Mouse (Mus musculus): ENCODE measurements around the gene Mtmr14.
A peak's percentile ranks its signal among the peaks of the same experiment; 100 is the strongest.

Mtmr14 gene

GRCm38 (mm10) chr6:113281676-113282075 lies 44.0 kb downstream of the Mtmr14 start:
- no peak for DNase-seq (ENCODE audit: low spot score in 2 of 2)

DNA sequence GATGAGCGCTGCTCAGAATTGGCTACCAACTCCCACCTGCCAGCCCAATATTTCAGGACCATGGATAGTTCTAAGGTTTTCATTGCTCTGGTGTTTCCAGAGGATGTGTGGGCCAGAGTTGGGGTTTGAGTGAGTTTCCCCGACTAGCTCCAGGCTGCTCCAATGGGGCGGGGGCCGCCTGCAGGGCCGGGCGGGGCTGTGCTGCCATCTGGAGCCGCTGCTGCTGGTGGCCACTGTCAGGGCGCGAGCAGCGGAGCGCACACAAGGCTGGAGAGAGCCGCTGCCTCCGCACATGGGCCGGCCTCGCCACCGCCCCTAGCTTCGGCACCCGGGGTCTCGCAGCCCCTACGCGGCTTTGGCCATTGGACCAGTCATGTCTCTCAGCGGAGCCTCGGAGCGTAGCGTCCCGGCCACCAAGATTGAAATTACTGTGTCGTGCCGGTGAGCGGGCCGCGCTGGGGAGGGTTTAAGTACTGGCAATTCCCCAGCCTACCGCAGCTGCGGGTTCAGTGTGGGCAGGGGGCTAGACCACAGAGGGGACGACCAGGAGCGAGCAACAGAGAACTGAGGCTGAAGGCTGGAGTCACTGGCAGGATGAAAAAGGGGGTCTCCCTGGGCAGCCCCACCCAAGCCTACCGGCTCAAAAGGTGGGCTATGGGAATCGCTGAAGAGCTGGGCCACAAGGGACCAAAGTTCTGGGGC lies 44.6 kb downstream of the Mtmr14 start, which contains the start of gene Cpne9:
TSS of gene Cpne9 (plus strand) at position 207 of the 702 bp plus-strand sequence.
- DNase-seq (ENCODE audit: low spot score in 2 of 2) = no peak

DNA sequence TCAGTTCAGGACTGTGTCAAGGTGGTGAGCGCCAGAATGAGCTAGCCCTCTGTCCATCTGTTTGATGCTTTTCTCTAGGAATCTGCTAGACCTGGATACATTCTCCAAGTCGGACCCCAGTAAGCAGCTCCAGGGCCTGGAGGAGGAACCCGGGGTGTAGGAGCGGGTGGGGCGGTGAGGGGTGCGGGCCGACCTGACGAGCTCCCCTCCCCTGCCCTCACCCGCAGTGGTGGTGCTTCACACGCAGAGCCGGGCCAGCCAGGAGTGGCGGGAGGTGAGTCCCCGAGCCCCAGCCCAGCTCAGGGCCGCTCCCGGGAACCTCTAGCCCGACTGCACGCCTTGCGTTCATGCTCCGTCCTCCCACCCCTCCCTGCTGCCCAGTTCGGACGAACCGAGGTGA lies 45.3 kb downstream of the Mtmr14 start:
- DNase-seq (ENCODE audit: low spot score in 2 of 2) = no peak

DNA sequence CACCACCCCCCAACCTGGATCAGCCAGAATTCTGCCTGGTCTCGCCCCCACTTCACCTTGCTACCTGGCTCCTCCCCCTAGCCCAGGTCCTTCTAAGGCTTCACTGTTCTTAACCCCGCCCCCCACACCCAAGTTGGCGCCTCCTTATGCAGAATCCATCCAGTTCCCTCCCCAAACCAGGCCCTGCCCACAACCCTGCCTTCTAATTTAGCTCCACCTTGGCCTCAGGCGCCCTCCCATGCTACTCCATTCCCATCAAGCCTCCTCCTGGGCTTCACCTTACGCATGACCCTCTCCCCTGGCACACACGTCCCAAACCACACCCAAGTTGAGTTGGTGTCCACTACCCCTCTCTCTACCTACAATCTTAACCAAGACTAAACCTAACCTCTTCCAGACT lies 45.9 kb downstream of the Mtmr14 start:
- DNase-seq (ENCODE audit: low spot score in 2 of 2) = no peak

DNA sequence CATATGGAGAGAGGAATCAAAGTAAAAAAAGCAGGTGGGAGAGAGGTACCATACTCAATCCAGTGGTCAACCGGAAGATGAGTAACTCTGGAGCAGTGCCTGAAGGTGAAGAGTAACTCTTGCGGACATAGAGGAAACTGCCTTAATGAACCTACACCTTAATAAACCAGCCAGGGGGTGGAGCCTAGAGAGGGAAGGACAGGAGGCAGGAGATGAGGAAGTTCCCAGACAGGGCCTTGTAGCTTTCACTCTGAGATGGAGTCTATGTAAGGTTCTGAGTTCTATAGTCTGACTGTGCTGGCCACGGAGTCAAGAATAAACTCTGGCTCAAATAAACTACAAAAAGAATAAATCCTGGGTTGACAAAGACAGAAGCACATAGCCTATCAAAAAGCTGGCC lies 47.3 kb downstream of the Mtmr14 start:
- DNase-seq (ENCODE audit: low spot score in 2 of 2) = no peak

- no peak for DNase-seq (ENCODE audit: low spot score in 2 of 2)
Observed at GRCm38 (mm10) chr6:113286316-113286715, 48.7 kb downstream of the Mtmr14 start.

DNA sequence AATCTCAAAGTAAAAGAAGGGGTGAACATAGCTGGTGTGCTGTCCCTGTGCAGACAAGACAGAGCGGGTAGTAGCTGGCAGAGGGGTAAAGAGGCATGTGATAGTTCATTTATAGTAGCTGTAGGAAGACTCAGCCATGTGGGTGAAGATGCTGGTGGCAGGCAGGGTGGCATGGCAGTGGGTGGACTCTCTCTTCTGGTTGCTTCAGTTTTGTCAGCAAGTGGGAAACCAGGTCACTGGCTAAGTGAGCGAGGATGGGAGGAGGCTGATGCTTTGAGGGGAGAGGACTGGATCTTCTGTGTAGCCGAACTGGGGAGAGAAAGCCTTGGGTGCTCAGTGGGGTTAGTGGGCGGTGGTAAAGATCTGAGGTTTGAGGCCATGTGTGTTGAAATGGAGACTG lies 49.6 kb downstream of the Mtmr14 start:
- no peak for DNase-seq (ENCODE audit: low spot score in 2 of 2)

- DNase-seq (ENCODE audit: low spot score in 2 of 2) = no peak
Observed at GRCm38 (mm10) chr6:113289346-113289745, 51.7 kb downstream of the Mtmr14 start.

DNA sequence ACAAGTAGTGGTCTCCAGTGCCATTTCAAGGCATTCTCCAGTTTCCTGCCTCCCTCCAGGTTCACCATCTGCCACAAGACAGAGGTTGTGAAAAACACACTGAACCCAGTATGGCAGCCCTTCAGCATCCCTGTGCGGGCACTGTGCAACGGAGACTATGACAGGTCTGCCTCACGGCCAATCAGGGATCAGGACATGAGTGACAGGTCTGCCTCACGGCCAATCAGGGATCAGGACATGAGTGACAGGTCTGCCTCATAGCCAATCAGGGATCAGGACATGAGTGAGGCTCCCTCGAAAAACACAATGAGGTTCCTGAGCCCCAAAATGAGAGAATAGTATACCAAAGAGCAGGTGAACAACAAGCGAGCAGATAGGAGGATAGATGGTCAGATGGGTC lies 52.7 kb downstream of the Mtmr14 start:
- no peak for DNase-seq (ENCODE audit: low spot score in 2 of 2)

GRCm38 (mm10) chr6:113292938-113293337 lies 55.3 kb downstream of the Mtmr14 start:
- no peak for DNase-seq (ENCODE audit: low spot score in 2 of 2)

GRCm38 (mm10) chr6:113296046-113296445 lies 58.4 kb downstream of the Mtmr14 start:
- DNase-seq (ENCODE audit: low spot score in 2 of 2) = no peak

GRCm38 (mm10) chr6:113296639-113297038 lies 59.0 kb downstream of the Mtmr14 start:
- DNase-seq (ENCODE audit: low spot score in 2 of 2) = no peak

GRCm38 (mm10) chr6:113301350-113301749 lies 63.7 kb downstream of the Mtmr14 start:
- DNase-seq (ENCODE audit: low spot score in 2 of 2) = no peak

DNA sequence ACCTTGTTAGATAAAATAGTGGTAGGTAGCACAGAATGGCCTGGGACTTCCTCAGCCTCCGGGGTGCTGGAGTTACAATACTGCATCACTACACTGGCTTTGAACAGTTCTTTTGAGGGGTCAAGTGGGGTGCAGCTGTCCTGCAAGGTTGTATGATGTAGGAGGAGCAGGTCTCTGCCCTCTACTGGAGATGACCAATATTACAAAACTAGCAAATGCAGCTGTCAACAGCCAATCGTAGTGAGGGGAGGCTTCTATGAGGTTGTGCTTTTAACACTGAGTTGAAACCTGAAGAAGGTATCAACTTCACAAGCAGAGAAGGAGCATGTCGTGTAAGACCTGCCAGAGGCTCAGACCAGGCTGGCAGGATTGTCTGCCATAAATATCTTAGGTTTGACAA lies 64.6 kb downstream of the Mtmr14 start:
- no peak for DNase-seq (ENCODE audit: low spot score in 2 of 2)

DNA sequence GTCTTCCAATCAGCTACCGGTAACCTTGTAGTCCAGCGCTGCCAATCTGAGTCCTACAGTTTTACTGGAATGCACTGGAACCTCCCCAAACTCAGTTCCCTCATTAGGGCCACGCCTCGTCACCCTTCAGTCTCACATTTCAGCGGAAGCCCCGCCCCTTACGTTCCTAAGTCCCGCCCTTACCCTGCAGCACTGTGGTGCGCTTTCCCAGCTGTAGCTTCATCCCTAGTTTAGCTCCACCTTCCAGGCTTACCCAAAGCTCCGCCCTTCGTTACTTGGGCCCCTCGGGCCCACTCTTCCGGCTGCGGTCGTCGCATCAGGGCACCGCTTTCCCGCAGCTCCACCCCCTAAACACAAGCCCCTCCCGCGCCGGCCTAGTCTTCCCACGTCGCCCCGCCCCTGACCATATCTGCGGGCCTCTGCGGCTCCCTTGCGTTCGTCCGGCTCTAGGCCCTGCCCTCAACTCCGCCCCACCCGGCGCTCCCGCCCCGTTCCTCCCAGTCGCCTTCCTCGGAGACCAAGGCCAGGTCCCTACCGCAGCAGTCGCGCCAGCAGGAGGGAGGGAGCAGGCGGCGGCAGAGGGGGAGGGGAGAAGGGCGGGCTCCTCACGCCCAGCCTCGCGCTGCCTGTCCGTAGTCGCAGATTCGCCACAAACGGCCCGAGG lies 68.8 kb downstream of the Mtmr14 start:
- peak; percentile 100 for DNase-seq (ENCODE audit: low spot score in 2 of 2)

DNA sequence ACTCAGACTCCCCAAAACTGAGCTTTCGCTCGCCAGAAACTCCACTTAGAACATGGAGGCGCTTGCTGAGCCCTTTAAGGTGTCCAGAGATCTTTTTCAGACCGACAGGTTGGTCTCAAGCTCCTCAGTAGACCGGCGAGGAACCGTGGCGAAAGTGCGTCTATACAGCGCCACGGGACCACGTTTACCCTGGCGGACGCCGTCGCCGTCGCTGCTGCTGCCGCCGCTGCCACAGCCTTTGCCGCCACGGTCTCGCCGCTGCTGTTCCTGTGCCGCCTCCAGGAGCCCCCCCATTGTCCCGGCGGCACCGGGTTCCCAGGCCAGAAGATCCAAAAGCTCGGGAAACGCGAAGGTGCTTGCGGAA lies 69.3 kb downstream of the Mtmr14 start, which contains the start of gene Brpf1:
TSS of gene Brpf1 (plus strand) at position 152 of the 364 bp plus-strand sequence.
- DNase-seq (ENCODE audit: low spot score in 2 of 2) = no peak

GRCm38 (mm10) chr6:113307481-113308121 lies 70.0 kb downstream of the Mtmr14 start:
- DNase-seq (ENCODE audit: low spot score in 2 of 2) = peak; percentile 40 to 57

GRCm38 (mm10) chr6:113308141-113308540 lies 70.5 kb downstream of the Mtmr14 start:
- no peak for DNase-seq (ENCODE audit: low spot score in 2 of 2)

DNA sequence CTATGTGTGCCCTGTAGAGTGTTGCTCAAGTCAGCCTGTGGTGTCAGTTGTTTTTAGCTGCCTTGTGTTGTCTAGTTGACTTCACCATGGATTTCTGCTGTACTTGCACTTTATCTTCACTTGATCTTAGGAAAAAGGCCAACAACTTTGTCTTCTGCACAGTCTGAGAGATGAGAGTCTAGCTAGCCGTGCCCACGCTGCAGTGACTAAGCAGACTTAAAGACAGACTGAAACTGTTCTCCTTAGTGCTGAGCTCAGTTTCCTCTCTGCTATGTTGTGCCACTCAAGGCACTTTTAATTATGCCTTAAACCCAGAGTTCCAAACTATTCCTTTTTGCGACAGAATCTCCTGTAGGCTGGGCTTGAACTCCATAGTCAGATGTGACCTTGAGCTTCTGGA lies 78.3 kb downstream of the Mtmr14 start:
- DNase-seq (ENCODE audit: low spot score in 2 of 2) = no peak

DNA sequence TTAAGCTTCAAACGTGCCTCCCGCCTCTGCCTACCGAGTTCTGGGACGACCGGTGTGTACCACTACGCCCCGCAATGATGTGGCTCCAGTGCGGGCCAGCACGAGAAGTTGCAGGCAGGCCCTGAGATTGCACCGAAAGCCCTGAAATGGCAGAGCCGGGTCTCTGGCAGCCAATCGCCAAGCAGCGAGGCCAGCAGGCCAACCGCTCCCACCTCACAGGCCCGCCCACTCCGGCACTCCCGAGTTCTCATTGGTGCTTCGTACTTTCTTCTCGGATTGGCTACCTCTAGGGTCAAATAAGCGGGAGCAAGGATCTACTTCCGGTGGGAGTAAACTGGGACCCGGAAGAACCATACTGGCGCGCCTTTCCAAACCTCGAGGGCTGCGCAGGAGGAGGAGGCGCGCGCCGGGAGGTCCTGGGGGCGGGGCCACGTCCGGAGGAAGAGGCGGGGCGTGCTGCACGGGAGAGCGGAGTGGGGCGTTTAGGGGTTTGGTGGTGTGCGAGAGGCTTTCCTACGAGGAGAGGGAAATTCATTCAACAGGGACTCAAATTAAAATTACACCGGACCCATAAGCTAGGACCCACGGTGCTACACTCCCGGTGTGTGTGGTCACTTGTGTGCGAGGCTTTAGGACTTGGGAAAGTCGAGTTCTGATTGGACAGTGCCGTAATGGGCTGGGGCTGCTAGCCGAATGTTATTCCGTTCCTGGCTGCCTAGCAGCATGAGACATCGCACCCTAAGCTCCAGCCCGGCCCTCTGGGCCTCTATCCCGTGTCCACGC lies 89.1 kb downstream of the Mtmr14 start, which contains the start of gene Ogg1:
TSS of gene Ogg1 (plus strand) at position 440 of the 783 bp plus-strand sequence.
- peak; percentile 99 to 100 for DNase-seq (ENCODE audit: low spot score in 2 of 2)

DNA sequence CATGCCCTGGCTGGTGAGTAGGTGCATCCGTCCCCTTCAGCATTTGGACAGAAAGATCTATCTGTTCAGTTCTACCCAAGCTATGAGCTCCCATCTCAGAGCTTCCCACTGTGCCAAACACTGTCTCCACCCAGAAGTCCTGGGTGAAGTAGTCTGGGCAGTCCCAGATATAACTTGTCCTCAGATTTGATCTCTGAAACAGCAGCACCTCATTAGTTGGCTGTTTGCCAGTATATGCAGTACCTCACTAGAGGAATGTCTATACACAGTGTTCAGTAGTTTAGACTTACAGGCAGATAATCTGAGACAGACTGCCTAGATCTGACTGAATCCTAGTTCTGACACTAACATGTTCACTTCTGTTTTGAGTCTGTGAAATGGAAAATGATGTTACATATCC lies 91.8 kb downstream of the Mtmr14 start:
- DNase-seq (ENCODE audit: low spot score in 2 of 2) = no peak

DNA sequence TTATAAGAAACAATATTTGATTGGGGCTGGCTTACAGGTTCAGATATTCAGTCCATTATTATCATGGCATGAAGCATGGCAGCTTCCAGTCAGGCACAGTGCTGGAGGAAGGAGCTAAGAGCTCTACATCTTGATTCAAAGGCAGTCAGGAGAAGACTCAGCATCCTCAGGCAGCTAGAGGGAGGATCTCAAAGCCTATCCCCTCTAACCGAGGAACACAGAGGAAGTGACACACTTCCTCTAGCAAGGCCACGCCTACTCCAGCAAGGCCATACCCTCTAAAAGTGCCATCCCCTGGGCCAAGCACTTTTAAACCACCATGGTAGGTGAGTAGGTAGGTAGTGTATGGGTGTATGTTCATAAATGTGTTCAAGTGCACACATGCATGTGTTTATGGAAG lies 92.9 kb downstream of the Mtmr14 start:
- peak in 1 of 2 experiments; percentile 30 for DNase-seq (ENCODE audit: low spot score in 2 of 2)
